Mouse (Mus musculus) gastrocnemius, postnatal 25 days (tissue): Measurements from ENCODE around the gene Nom1. TPM values are rescaled to one million over a fixed set of nuclear protein-coding genes. Genes with fewer than 3 reads are reported as not detected.

Source experiments
- total RNA-seq, 2 experiments: library from RNA; stranded (reverse); gene quantifications; 1 replicate in 1 of 2; 2 replicates in 1 of 2; pipeline ENCODE4 v1.2.3; 2021

Nom1 gene
- total RNA-seq, 2 experiments from 2014 or later = 10.4 to 10.8 TPM

Other genes with a start within 250 kb of the Nom1 start
- gene Rnf32, start 238.7 kb upstream of the Nom1 start, total RNA-seq = 1 to 10 TPM in 1 of 2 experiments, under 1 TPM in 1; 0.88 to 1.3 TPM
- 10 to 100 TPM in 1 of 2 experiments, 1 to 10 TPM in 1; 9.0 to 11.0 TPM for gene Lmbr1, start 56.3 kb upstream of the Nom1 start, total RNA-seq
- gene Mnx1, start 43.8 kb downstream of the Nom1 start, total RNA-seq = not detected
- 10 to 100 TPM; 30.6 to 31.6 TPM for gene Ube3c, start 134.6 kb downstream of the Nom1 start, total RNA-seq